Mouse (Mus musculus) myocyte (in vitro differentiated cells): ENCODE measurements around the gene Plcxd2.

Experiments
- CEBPB ChIP-seq: IDR thresholded peaks from 2 replicates; pipeline ENCODE4 v1.6.1; 2011; ENCODE audit warnings: mild to moderate bottlenecking, moderate library complexity; ENCODE audit not compliant: poor library complexity, insufficient read depth, severe bottlenecking
- E2F4 ChIP-seq: IDR thresholded peaks from one replicate; pipeline ENCODE4 v1.6.1; 2011; ENCODE audit warnings: mild to moderate bottlenecking, control low read depth, moderate library complexity; ENCODE audit not compliant: insufficient read depth
- MAX ChIP-seq: IDR thresholded peaks from one replicate; pipeline ENCODE4 v1.6.1; 2011; ENCODE audit warnings: low read depth, mild to moderate bottlenecking, control low read depth
- MYOD1 ChIP-seq, 3 experiments: IDR thresholded peaks; one replicate each; pipeline ENCODE4 v1.6.1; 2011; ENCODE audit warnings: control low read depth in 2 of 3, low read depth in 2 of 3, mild to moderate bottlenecking in 2 of 3, moderate library complexity in 1 of 3; ENCODE audit not compliant: insufficient read length in 2 of 3, control insufficient read depth in 1 of 3
- MYOG ChIP-seq, 3 experiments: IDR thresholded peaks; one replicate each; pipeline ENCODE4 v1.6.1; 2011; ENCODE audit warnings: control low read depth in 2 of 3, low read depth in 2 of 3, mild to moderate bottlenecking in 2 of 3; ENCODE audit not compliant: insufficient read length in 2 of 3, control insufficient read depth in 1 of 3, insufficient read depth in 1 of 3
- POLR2A ChIP-seq: IDR thresholded peaks from one replicate; pipeline ENCODE4 v1.6.1; 2011; ENCODE audit warnings: low read depth, mild to moderate bottlenecking, control low read depth, moderate library complexity; ENCODE audit not compliant: insufficient read length
- POLR2AphosphoS2 ChIP-seq: IDR thresholded peaks from one replicate; pipeline ENCODE4 v1.6.1; 2011; ENCODE audit warnings: low read depth, control low read depth; ENCODE audit not compliant: insufficient read length
- REST ChIP-seq: IDR thresholded peaks from one replicate; pipeline ENCODE4 v1.6.1; 2011; ENCODE audit warnings: mild to moderate bottlenecking, control low read depth, moderate library complexity; ENCODE audit not compliant: insufficient read depth, insufficient read length
- SRF ChIP-seq: IDR thresholded peaks from one replicate; pipeline ENCODE4 v1.6.1; 2011; ENCODE audit warnings: low read depth; ENCODE audit not compliant: control insufficient read depth, insufficient read length
- TCF12 ChIP-seq: IDR thresholded peaks from one replicate; pipeline ENCODE4 v1.6.1; 2011; ENCODE audit warnings: mild to moderate bottlenecking, control low read depth; ENCODE audit not compliant: poor library complexity, insufficient read depth, severe bottlenecking
- USF1 ChIP-seq: IDR thresholded peaks from one replicate; pipeline ENCODE4 v1.6.1; 2011; ENCODE audit warnings: low read depth, mild to moderate bottlenecking, control low read depth, moderate library complexity

GRCm38 (mm10) chr16:45923731-45924424, 86.1 kb downstream of the Plcxd2 start:
- TF ChIP-seq MAX = no peak
- no peak for TF ChIP-seq POLR2A
- no peak for TF ChIP-seq POLR2AphosphoS2
- no peak for TF ChIP-seq CEBPB
- no peak for TF ChIP-seq MYOG (IDR thresholded peaks at IDR 0.05; ENCODE audit: control insufficient read depth in 1 of 3, insufficient read depth in 1 of 3, insufficient read length in 2 of 3, low read depth in 2 of 3)
- no peak for TF ChIP-seq USF1
- no peak for TF ChIP-seq TCF12
- no peak for TF ChIP-seq E2F4
- TF ChIP-seq REST = no peak
- no peak for TF ChIP-seq SRF
- TF ChIP-seq MYOD1 (IDR thresholded peaks at IDR 0.05; ENCODE audit: control insufficient read depth in 1 of 3, insufficient read length in 2 of 3, low read depth in 2 of 3) = no peak
